Mouse (Mus musculus) kidney, adult 11 months (tissue): ENCODE data around the gene Flnb.

Experiments used
- DNase-seq: peaks from one replicate; pipeline ENCODE4 v3.0.0; 2022

Gene Flnb

GRCm38 (mm10) chr14:7907058-7907457 is 89.3 kb downstream of the Flnb start:
- no peak for DNase-seq

DNA sequence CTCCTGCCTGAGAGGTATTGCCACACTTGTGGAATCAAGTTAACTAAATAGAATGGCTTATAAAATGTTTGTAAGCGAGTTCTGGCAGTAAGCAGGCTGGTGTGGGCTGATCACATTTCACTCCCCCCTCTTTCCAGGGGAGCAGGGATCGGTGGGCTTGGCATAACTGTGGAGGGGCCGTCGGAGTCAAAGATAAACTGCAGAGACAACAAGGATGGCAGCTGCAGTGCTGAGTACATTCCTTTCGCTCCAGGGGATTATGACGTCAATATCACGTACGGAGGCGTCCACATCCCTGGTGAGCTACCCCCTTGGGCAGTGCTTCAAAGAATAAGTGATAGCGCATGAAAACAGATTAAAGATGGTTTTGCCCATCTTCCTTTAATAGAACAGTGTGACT is 91.7 kb downstream of the Flnb start:
- no peak for DNase-seq

DNA sequence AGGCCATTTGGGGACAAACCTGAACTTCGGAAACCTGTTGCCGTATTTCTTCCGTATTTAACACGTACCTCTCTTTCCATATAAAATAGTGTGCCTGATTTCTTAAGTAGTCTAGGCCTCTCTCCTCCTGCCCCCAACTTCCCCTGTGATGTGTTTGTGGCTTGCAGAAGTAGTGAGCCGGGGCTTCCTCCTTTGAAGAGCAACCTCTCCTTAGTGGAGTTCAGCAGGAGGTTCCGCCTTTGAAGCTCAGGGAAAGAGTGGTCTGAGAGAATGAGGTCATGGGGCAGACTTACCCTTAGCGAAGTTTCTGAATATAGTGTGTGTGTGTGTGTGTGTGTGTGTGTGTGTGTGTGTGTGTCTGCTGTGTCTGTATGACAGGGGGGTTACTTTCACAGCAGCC is 96.1 kb downstream of the Flnb start:
- DNase-seq = no peak

GRCm38 (mm10) chr14:7914461-7914860 is 96.7 kb downstream of the Flnb start:
- no peak for DNase-seq

GRCm38 (mm10) chr14:7918150-7918991 is 100.6 kb downstream of the Flnb start:
- no peak for DNase-seq

GRCm38 (mm10) chr14:7919309-7919708 is 101.6 kb downstream of the Flnb start:
- DNase-seq = no peak

DNA sequence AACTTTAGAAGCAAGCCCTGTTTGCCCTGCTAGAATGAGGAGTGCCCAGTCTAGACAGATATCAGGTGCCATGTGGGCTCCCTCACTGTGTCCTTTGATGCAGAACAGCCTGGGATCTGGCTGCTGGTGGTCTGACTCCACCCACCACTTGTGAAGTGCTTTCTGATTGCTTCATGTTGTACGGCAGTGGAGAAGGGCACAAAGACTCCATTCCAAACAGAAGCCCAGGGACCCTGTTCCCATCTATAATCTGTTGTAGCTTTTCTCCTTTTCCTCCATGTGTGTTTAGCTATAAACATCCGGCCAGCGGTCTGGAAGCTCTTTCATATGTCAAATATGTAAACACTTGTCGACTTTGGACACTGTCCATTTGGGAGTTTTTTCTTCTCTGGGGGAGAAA is 102.2 kb downstream of the Flnb start:
- DNase-seq = no peak

DNA sequence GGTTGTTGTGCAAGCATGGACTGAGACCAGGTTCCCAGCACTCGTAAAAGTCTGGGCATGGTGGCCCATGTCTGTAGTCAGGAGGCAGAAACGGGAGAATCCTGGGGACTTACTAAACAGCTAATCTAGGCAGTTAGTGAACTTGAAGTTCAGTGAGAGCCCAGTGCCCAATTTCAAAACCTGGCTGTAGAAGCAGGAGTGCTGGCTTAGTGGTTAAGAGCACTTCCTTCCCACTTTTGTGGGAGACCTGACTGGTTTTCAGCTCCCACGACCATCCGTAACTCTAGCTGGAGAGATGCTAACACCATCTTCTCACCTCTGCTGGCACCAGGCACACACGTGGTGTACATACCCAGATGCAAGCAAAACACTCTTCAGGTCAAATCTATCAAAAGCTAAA is 103.7 kb downstream of the Flnb start:
- no peak for DNase-seq

DNA sequence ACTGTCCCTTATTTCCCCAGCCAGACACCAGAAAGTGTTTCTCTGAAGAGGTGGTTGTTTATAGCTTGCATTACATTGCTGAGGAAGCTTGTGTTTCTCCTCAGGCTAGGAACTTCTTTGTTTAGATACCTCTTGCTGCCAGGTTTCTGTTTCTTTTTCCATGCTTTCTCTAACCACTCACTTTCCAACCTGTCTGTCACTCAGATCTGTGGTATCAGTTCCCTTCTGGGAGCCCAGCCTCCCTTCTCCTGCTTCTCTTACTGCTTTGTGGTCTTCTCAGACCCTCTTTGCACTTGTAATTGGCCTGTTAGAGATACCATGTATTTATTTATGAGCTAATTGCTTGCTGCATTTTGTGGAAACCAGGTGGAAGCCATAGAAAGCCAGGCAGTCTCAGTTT is 105.9 kb downstream of the Flnb start:
- no peak for DNase-seq

DNA sequence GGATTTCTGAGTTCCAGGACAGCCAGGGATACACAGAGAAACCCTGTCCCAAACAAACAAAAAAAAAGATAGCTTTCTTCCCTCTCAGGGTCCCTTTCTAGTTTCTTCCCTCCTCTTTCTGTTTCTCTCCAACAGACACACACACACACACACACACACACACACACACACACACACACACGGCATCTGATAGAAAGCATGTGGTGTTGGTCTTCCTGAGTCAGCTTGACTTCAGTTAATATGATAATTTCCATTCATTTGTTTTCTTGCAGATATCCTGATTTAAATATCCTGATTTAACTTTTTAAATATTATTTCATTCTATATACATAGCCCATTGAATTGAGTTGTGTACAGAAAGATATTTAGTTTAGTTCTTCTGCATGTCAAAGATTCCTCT is 110.6 kb downstream of the Flnb start:
- DNase-seq = no peak

- no peak for DNase-seq
These were observed 111.3 kb downstream of the Flnb start for GRCm38 (mm10) chr14:7929029-7929428.

DNA sequence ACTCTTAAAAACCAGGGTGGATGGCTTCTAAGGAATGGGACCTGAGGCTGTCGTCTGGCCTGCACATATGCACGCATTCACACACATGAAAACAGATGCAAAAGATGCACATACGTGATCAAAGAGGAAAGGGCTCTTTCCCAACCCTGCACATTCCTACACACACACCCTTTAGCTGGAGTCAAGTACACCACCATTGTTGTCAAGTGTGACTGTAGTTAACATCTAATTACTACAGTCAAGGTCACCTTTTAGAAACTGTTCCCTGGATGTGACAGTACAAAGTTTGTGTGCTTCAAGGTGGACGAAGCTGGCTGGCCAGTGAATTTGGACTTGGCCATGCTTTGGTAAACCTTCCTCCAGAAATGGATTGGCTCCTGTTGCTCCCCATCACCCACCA is 114.4 kb downstream of the Flnb start:
- DNase-seq = no peak

- no peak for DNase-seq
These were observed 116.4 kb downstream of the Flnb start for GRCm38 (mm10) chr14:7934166-7934565.

- no peak for DNase-seq
These were observed 119.4 kb downstream of the Flnb start for GRCm38 (mm10) chr14:7937052-7937630.

- DNase-seq = peak; percentile 41
These were observed 121.3 kb downstream of the Flnb start for GRCm38 (mm10) chr14:7938809-7939784.

DNA sequence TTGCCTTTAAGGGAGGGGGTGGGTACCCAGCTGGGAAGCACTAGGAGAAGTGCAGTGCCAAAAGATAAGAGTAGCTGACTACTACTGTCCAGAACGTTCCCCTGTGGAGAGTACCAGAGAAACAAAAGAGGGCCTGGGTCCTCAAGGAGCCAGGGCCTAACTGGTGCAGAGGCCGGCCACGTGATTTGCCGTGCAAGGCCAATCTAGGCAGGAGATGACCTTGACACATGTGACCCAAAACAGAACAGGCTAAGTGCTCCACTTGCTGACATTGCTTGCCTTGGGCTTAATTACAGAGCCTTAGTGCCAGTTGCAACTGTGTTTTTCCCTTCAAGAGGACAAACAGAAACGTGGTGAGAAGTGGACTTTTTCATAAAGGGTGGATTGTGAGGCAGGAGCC is 123.7 kb downstream of the Flnb start:
- DNase-seq = peak; percentile 37

DNA sequence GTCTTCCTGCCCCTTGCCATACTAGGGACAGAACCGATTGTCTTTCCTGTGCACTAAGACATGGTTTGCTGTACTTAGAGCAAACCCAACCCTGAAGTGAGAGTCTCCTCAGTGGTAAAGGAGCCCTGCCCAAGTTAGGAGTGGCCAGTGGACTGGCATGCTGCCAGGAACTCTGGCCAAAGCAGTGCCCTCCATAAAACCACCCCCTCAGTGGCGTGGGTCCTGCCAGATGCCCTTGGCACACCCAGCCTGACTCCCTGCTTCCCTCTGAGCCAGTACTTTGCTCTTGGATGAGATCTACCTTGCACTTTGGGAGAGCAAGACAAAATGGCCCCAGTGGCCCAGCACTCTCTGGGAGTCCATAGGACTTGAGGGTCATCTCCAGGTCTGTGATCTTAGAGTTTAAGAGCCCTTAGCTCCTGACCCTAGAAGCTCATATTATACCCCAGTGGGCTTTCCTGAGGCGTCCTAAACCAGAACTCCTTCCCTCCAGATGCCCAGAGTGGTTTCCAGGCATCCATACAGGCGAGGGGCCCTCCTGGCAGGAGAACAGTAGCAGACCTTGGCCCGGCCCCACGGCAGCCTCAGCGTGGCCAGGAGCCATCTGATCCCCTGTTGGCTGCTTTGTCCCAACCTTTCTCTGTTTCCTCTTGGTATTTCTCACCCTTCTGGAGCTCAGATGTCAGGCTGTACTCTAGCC is 125.5 kb downstream of the Flnb start:
- peak; percentile 89 for DNase-seq

- no peak for DNase-seq
These were observed 126.0 kb downstream of the Flnb start for GRCm38 (mm10) chr14:7943801-7944135.

DNA sequence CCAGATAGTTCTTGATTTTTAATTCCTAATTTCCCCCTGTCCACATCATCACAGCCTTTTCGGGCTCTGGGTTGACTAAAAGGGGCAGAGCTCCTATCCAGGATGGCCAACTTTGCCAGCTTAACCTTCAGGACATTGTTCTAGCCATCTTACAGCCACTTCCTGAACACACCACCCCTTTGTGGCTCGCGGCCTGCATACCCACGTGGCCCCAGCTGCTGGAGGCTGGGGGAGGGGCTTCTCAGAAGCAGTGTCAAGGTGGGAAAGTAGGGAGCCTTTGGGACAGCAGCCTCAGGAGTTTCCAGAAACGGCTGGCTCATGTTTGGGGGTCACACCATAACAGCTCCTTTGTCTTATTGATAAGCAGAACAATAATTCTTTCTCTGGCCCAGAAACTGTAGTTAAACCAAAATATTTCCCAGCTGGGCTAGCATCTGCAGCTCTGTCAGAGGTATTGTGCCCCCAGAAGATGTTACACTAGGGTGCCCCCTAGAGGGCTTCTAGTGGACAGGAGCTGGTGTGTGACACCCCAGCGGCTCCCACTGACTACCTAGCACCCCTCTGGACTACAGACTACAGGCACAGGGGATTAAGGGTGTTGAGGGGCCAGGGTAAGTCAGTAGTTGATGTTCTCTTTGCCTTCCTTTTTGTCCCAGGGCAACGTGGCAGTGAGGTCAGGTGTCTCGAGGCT is 126.7 kb downstream of the Flnb start:
- DNase-seq = no peak

GRCm38 (mm10) chr14:7945261-7945660 is 127.5 kb downstream of the Flnb start:
- no peak for DNase-seq

GRCm38 (mm10) chr14:7951234-7951633 is 133.5 kb downstream of the Flnb start:
- no peak for DNase-seq

GRCm38 (mm10) chr14:7952610-7953254 is 135.0 kb downstream of the Flnb start:
- peak; percentile 55 for DNase-seq
